In the genomic region with DNA sequence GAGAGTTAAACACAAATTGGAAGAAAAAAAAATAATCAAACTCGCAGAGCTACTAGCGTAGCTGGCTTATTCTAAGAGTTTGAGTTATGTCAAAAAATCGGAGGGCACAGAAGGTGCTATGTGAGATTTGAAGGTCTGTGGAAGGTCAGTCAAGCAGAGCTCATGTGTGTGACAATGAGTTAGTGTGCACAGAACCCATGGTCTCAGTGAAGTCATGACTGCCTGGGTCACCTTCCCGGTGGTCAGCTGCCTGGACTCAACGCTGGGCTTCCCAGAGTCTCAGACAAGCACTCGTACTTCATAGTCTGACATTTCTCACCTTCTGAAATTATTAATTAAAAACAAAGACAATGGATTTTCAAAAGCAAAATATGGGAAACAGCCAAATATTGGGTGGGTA, we compare ENCODE assay signal across 11 mouse cellular contexts. TPM values are rescaled to one million over a fixed set of nuclear protein-coding genes. Genes with fewer than 3 reads are reported as not detected.
DNase-seq lines count a peak whose midpoint lies in the region; ATAC-seq and TF ChIP-seq lines count a peak whose summit lies in the region.
"Had no signal": no experiment of that assay in that cellular context is flagged by ENCODE, and none has a peak within 500 bp of the region (broad histone marks: within the 10 kb centered on the region; RNA-seq: fewer than 3 reads in every experiment).

No protein-coding gene starts in this region.

- H3K4me2 ChIP-seq in hindbrain, embryonic 12.5 days (replicated peaks), result no peak overlapping the region
- H3K4me2 ChIP-seq in embryonic facial prominence, embryonic 13.5 days, result no peak overlapping the region
- peak overlapping the region; percentile 1; the same call in 1 of the 2 replicates for H3K4me2 ChIP-seq in heart, postnatal 0 days (ENCODE audit: low read depth, low read length)
- H3K4me2 ChIP-seq in limb, embryonic 13.5 days (replicated peaks), result peak overlapping the region; percentile 9; the same call in 1 of the 2 replicates
- no peak overlapping the region for H3K4me2 ChIP-seq in hindbrain, embryonic 13.5 days
- H3K4me2 ChIP-seq: midbrain, embryonic 15.5 days had no signal

- H3K4me1 ChIP-seq in hindbrain, embryonic 12.5 days, result peaks cover 14% of the 10 kb centered on the region
- peaks cover 23% of the 10 kb centered on the region for H3K4me1 ChIP-seq in hindbrain, embryonic 10.5 days (replicated peaks)
- peaks cover 58% of the 10 kb centered on the region for H3K4me1 ChIP-seq in embryonic facial prominence, embryonic 13.5 days
- H3K4me1 ChIP-seq in heart, postnatal 0 days (ENCODE audit: control insufficient read depth, insufficient read depth), result peaks cover 61% of the 10 kb centered on the region
- peaks cover 81% of the 10 kb centered on the region for H3K4me1 ChIP-seq in limb, embryonic 13.5 days
- H3K4me1 ChIP-seq in hindbrain, embryonic 13.5 days (replicated peaks), result peaks cover 25% of the 10 kb centered on the region
- H3K4me1 ChIP-seq: midbrain, embryonic 15.5 days had no signal

- H3K36me3 ChIP-seq in hindbrain, embryonic 12.5 days, result no peaks in the 10 kb centered on the region
- no peaks in the 10 kb centered on the region for H3K36me3 ChIP-seq in hindbrain, embryonic 10.5 days
- H3K36me3 ChIP-seq in embryonic facial prominence, embryonic 13.5 days, result peaks cover 6% of the 10 kb centered on the region; the same call in 1 of the 2 replicates
- peaks cover 5% of the 10 kb centered on the region; the same call in 1 of the 2 replicates for H3K36me3 ChIP-seq in heart, postnatal 0 days (replicated peaks; ENCODE audit: control insufficient read depth, insufficient read depth, low read length)
- H3K36me3 ChIP-seq in limb, embryonic 13.5 days, result peaks cover 14% of the 10 kb centered on the region
- no peaks in the 10 kb centered on the region for H3K36me3 ChIP-seq in hindbrain, embryonic 13.5 days
- H3K36me3 ChIP-seq: midbrain, embryonic 15.5 days had no signal

- no peaks in the 10 kb centered on the region for H3K9me3 ChIP-seq in hindbrain, embryonic 12.5 days (replicated peaks)
- no peaks in the 10 kb centered on the region for H3K9me3 ChIP-seq in hindbrain, embryonic 10.5 days
- H3K9me3 ChIP-seq in embryonic facial prominence, embryonic 13.5 days, result no peaks in the 10 kb centered on the region
- H3K9me3 ChIP-seq in heart, postnatal 0 days (replicated peaks; ENCODE audit: control insufficient read depth, low read length), result no peaks in the 10 kb centered on the region
- no peaks in the 10 kb centered on the region for H3K9me3 ChIP-seq in limb, embryonic 13.5 days
- H3K9me3 ChIP-seq in hindbrain, embryonic 13.5 days, result no peaks in the 10 kb centered on the region
- H3K9me3 ChIP-seq: midbrain, embryonic 15.5 days had no signal

- WGBS in hindbrain, embryonic 12.5 days, result 73% methylated on average over 6 of the region's 6 CpGs
- WGBS in hindbrain, embryonic 10.5 days, result 84% methylated on average over 6 of the region's 6 CpGs
- 81% methylated on average over 6 of the region's 6 CpGs for WGBS in embryonic facial prominence, embryonic 13.5 days
- 29% methylated on average over 6 of the region's 6 CpGs for WGBS in heart, postnatal 0 days
- 61% methylated on average over 6 of the region's 6 CpGs for WGBS in limb, embryonic 13.5 days
- WGBS in hindbrain, embryonic 13.5 days, result 82% methylated on average over 6 of the region's 6 CpGs

- H3K27ac ChIP-seq in hindbrain, embryonic 12.5 days, result peak overlapping the region; percentile 9; the same call in 1 of the 2 replicates
- H3K27ac ChIP-seq in hindbrain, embryonic 10.5 days, result no peak overlapping the region; the same call in 1 of the 2 replicates
- peak overlapping the region; percentile 52; the same call in 1 of the 2 replicates for H3K27ac ChIP-seq in embryonic facial prominence, embryonic 13.5 days
- peak overlapping the region; percentile 92 for H3K27ac ChIP-seq in heart, postnatal 0 days (ENCODE audit: low read depth)
- peak overlapping the region; percentile 88 for H3K27ac ChIP-seq in limb, embryonic 13.5 days
- no peak overlapping the region; the same call in 1 of the 2 replicates for H3K27ac ChIP-seq in hindbrain, embryonic 13.5 days
- H3K27ac ChIP-seq: midbrain, embryonic 15.5 days had no signal

- H3K9ac ChIP-seq in hindbrain, embryonic 12.5 days, result no peak overlapping the region
- H3K9ac ChIP-seq in embryonic facial prominence, embryonic 13.5 days, result no peak overlapping the region
- 0 out of 2 replicates have a peak overlapping the region, but pooled peaks have one; percentile 2 for H3K9ac ChIP-seq in heart, postnatal 0 days (replicated peaks; ENCODE audit: low read depth, low read length)
- no peak overlapping the region for H3K9ac ChIP-seq in limb, embryonic 13.5 days
- H3K9ac ChIP-seq in hindbrain, embryonic 13.5 days, result no peak overlapping the region
- H3K9ac ChIP-seq: midbrain, embryonic 15.5 days had no signal

- TF ChIP-seq EP300 in heart, postnatal 0 days (IDR thresholded peaks at IDR 0.05; ENCODE audit: low read depth), result no peak

- no peaks in the 10 kb centered on the region for H3K27me3 ChIP-seq in hindbrain, embryonic 12.5 days
- no peaks in the 10 kb centered on the region for H3K27me3 ChIP-seq in hindbrain, embryonic 10.5 days (ENCODE audit: insufficient read depth, poor library complexity, severe bottlenecking)
- no peaks in the 10 kb centered on the region for H3K27me3 ChIP-seq in embryonic facial prominence, embryonic 13.5 days
- H3K27me3 ChIP-seq in heart, postnatal 0 days (ENCODE audit: control insufficient read depth, insufficient read depth, low read length), result no peaks in the 10 kb centered on the region
- no peaks in the 10 kb centered on the region for H3K27me3 ChIP-seq in limb, embryonic 13.5 days
- no peaks in the 10 kb centered on the region for H3K27me3 ChIP-seq in hindbrain, embryonic 13.5 days
- H3K27me3 ChIP-seq: midbrain, embryonic 15.5 days had no signal

- no peak for DNase-seq in hindbrain, embryonic 10.5 days (ENCODE audit: low spot score)
- DNase-seq in heart, postnatal 0 days (ENCODE audit: low spot score), result peak; percentile 63
- DNase-seq in Muller cell, postnatal 12 days (ENCODE audit: inconsistent ontology term), result no peak
- DNase-seq: layer of hippocampus, adult 9-11 months; thymus, postnatal 36 days had no signal

- no peak for ATAC-seq in hindbrain, embryonic 12.5 days (ENCODE audit: low FRiP score)
- ATAC-seq in embryonic facial prominence, embryonic 13.5 days (ENCODE audit: insufficient number of reproducible peaks, insufficient read depth, low FRiP score, low TSS enrichment, low read depth), result no peak
- peak; percentile 62 for ATAC-seq in heart, postnatal 0 days (ENCODE audit: insufficient read depth, low read depth)
- ATAC-seq in limb, embryonic 13.5 days (ENCODE audit: low FRiP score, low read depth), result peak; percentile 51; the same call in 1 of the 2 replicates
- no peak for ATAC-seq in hindbrain, embryonic 13.5 days (ENCODE audit: low FRiP score)
- ATAC-seq: CD4-positive, CD25-positive, alpha-beta regulatory T cell, adult 4 months; midbrain, embryonic 15.5 days had no signal

- no peak for TF ChIP-seq CTCF in heart, postnatal 0 days (IDR thresholded peaks at IDR 0.05; ENCODE audit: low read depth)

- no peak overlapping the region for H3K4me3 ChIP-seq in hindbrain, embryonic 12.5 days
- H3K4me3 ChIP-seq in hindbrain, embryonic 10.5 days, result no peak overlapping the region
- no peak overlapping the region for H3K4me3 ChIP-seq in embryonic facial prominence, embryonic 13.5 days
- H3K4me3 ChIP-seq in heart, postnatal 0 days (ENCODE audit: low read depth, low read length), result no peak overlapping the region
- H3K4me3 ChIP-seq in limb, embryonic 13.5 days, result no peak overlapping the region
- H3K4me3 ChIP-seq in hindbrain, embryonic 13.5 days, result no peak overlapping the region
- H3K4me3 ChIP-seq: midbrain, embryonic 15.5 days had no signal

RNA-seq across cellular contexts. Expression of a gene that starts 26.4 kb away (rescaled TPM):
- 14.9 and 16.7 TPM in 2 replicates for polyA plus RNA-seq in hindbrain, embryonic 12.5 days (2016; fragmentation: Nextera tagmentation; extraction: Ambion mirVana)
- 7.6 and 9.4 TPM in 2 replicates for polyA plus RNA-seq in hindbrain, embryonic 10.5 days (2016; fragmentation: Nextera tagmentation; extraction: Ambion mirVana)
- polyA plus RNA-seq in embryonic facial prominence, embryonic 13.5 days (2015; fragmentation: Nextera tagmentation; extraction: Ambion mirVana), result 26.9 and 29.0 TPM in 2 replicates
- 32.4 and 39.7 TPM in 2 replicates for total RNA-seq in heart, postnatal 0 days (2014; rRNA removed; ENCODE audit: low replicate concordance)
- 16.3 TPM in 2 replicates for polyA plus RNA-seq in heart, postnatal 0 days (2015; fragmentation: Nextera tagmentation; extraction: Ambion mirVana)
- 36.4 and 44.6 TPM in 2 replicates for polyA plus RNA-seq in limb, embryonic 13.5 days (2015; fragmentation: Nextera tagmentation; extraction: Ambion mirVana)
- polyA plus RNA-seq in hindbrain, embryonic 13.5 days (2015; fragmentation: Nextera tagmentation; extraction: Ambion mirVana), result 4.1 and 4.6 TPM in 2 replicates

Comparison
In these comparisons a context has a peak if more than half of its experiments do, and no peak if none do; other contexts are left out.
1. H3K27ac ChIP-seq: peak in hindbrain, embryonic 12.5 days (single experiment), embryonic facial prominence, embryonic 13.5 days (single experiment), heart, postnatal 0 days (single experiment) and limb, embryonic 13.5 days (single experiment); none in hindbrain, embryonic 10.5 days (single experiment) and hindbrain, embryonic 13.5 days (single experiment).
2. ATAC-seq: peak in heart, postnatal 0 days (single experiment) and limb, embryonic 13.5 days (single experiment); none in hindbrain, embryonic 12.5 days (single experiment), embryonic facial prominence, embryonic 13.5 days (single experiment) and hindbrain, embryonic 13.5 days (single experiment).
3. H3K4me2 ChIP-seq: peak in heart, postnatal 0 days (single experiment) and limb, embryonic 13.5 days (single experiment); none in hindbrain, embryonic 12.5 days (single experiment), embryonic facial prominence, embryonic 13.5 days (single experiment) and hindbrain, embryonic 13.5 days (single experiment).